Mouse (Mus musculus) embryonic fibroblast, embryonic 13.5 days (primary cell): ENCODE measurements around the gene Arid3c. TPM values are rescaled to one million over a fixed set of nuclear protein-coding genes. Genes with fewer than 3 reads are reported as not detected.

ENCODE experiments used
- H3K27ac ChIP-seq: 2 replicates; pipeline ENCODE4 v1.5.1; 2012; ENCODE audit warnings: low read length, control low read depth, inconsistent platforms; ENCODE audit not compliant: insufficient read depth
- H3K4me1 ChIP-seq: 2 replicates; pipeline ENCODE4 v1.6.1; 2011; ENCODE audit warnings: low read length; ENCODE audit not compliant: control insufficient read depth, insufficient read depth
- H3K4me3 ChIP-seq: 2 replicates; pipeline ENCODE4 v1.5.1; 2011; ENCODE audit warnings: mild to moderate bottlenecking, control low read depth, low read length; ENCODE audit not compliant: insufficient read depth
- CTCF ChIP-seq: IDR thresholded peaks from 2 replicates; pipeline ENCODE4 v1.5.1; 2011; ENCODE audit warnings: mild to moderate bottlenecking, control low read depth, low read length, moderate library complexity, borderline replicate concordance; ENCODE audit not compliant: insufficient read depth
- POLR2A ChIP-seq: IDR thresholded peaks from 2 replicates; pipeline ENCODE4 v1.6.1; 2011; ENCODE audit warnings: low read depth, mild to moderate bottlenecking, control low read depth, low read length, moderate library complexity
- polyA plus RNA-seq: library from polyadenylated mRNA; stranded (reverse); fragments of >200 nt; gene quantifications from 2 replicates; pipeline ENCODE4 v1.2.4, GENCODE M21; 2011; ENCODE audit warnings: low read depth; ENCODE audit not compliant: missing spikeins, insufficient read length

The Arid3c gene
- polyA plus RNA-seq, 1 experiment: not detected

- H3K27ac ChIP-seq: no peak within 1 kb of the TSS
- H3K4me1 ChIP-seq: peaks cover 4% of the 10 kb centered on the region
- peak within 1 kb of the TSS; percentile 94 for H3K4me3 ChIP-seq
- TF ChIP-seq POLR2A (peak; percentile 87), CTCF (no peak)
Observed at GRCm38 (mm10) chr4:41722918-41723351, 8.0 kb downstream of the Arid3c start, which contains the start of gene Dctn3. TSS of gene Dctn3 (minus strand) at chr4:41723170.

- peaks cover 2% of the 10 kb centered on the region for H3K4me1 ChIP-seq
- no peak overlapping the region for H3K27ac ChIP-seq
- TF ChIP-seq CTCF (no peak), POLR2A (no peak)
- H3K4me3 ChIP-seq: no peak overlapping the region
Observed at GRCm38 (mm10) chr4:41716834-41717233, 14.1 kb downstream of the Arid3c start.

- no peaks in the 10 kb centered on the region for H3K4me1 ChIP-seq
- H3K4me3 ChIP-seq: no peak overlapping the region
- no peak overlapping the region for H3K27ac ChIP-seq
- TF ChIP-seq CTCF (no peak), POLR2A (no peak)
Observed at GRCm38 (mm10) chr4:41715596-41715995, 15.3 kb downstream of the Arid3c start.

- Histone ChIP-seq H3K4me1 (no peaks in the 10 kb centered on the region), H3K27ac (no peak overlapping the region)
- TF ChIP-seq CTCF: no peak
Observed at GRCm38 (mm10) chr4:41715082-41715481, 15.9 kb downstream of the Arid3c start.

GRCm38 (mm10) chr4:41714276-41714675, 16.7 kb downstream of the Arid3c start:
- H3K4me1 ChIP-seq: no peaks in the 10 kb centered on the region
- TF ChIP-seq POLR2A (no peak), CTCF (peak; percentile 83)
- H3K4me3 ChIP-seq: no peak overlapping the region
- no peak overlapping the region for H3K27ac ChIP-seq

More at GRCm38 (mm10) chr4:41715082-41715481, 15.9 kb downstream of the Arid3c start:
- no peak overlapping the region for H3K4me3 ChIP-seq

- H3K4me1 ChIP-seq: no peaks in the 10 kb centered on the region
- H3K4me3 ChIP-seq: peak within 1 kb of the TSS; percentile 83
- no peak within 1 kb of the TSS for H3K27ac ChIP-seq
- TF ChIP-seq CTCF (no peak), POLR2A (peak; percentile 91)
Observed at GRCm38 (mm10) chr4:41713197-41714067, 17.5 kb downstream of the Arid3c start, which contains the start of gene Rpp25l. TSS of gene Rpp25l (minus strand) at chr4:41713534.

GRCm38 (mm10) chr4:41712421-41713196, 18.3 kb downstream of the Arid3c start:
- TF ChIP-seq POLR2A (no peak), CTCF (no peak)
- Histone ChIP-seq H3K4me3 (peak overlapping the region; percentile 83), H3K4me1 (no peaks in the 10 kb centered on the region), H3K27ac (no peak overlapping the region)

- Histone ChIP-seq H3K4me1 (no peaks in the 10 kb centered on the region), H3K4me3 (peak overlapping the region; percentile 83), H3K27ac (no peak overlapping the region)
- TF ChIP-seq CTCF: no peak
- no peak for TF ChIP-seq POLR2A
Observed at GRCm38 (mm10) chr4:41711705-41712375, 19.1 kb downstream of the Arid3c start.

GRCm38 (mm10) chr4:41710229-41710628, 20.7 kb downstream of the Arid3c start:
- Histone ChIP-seq H3K4me3 (no peak overlapping the region), H3K27ac (no peak overlapping the region), H3K4me1 (no peaks in the 10 kb centered on the region)
- TF ChIP-seq CTCF (no peak), POLR2A (no peak)
